Mouse (Mus musculus): ENCODE results near the gene Acp7. TPM values are rescaled to one million over a fixed set of nuclear protein-coding genes. Genes with fewer than 3 reads are reported as not detected.
"Not testable (repeated sequence)": the region's sequence is repeated elsewhere in the genome, so short reads cannot be mapped to it uniquely, and the experiment has no call there.

Gene Acp7
- polyA plus RNA-seq, 1 experiment from 2014 or later = not detected

DNA sequence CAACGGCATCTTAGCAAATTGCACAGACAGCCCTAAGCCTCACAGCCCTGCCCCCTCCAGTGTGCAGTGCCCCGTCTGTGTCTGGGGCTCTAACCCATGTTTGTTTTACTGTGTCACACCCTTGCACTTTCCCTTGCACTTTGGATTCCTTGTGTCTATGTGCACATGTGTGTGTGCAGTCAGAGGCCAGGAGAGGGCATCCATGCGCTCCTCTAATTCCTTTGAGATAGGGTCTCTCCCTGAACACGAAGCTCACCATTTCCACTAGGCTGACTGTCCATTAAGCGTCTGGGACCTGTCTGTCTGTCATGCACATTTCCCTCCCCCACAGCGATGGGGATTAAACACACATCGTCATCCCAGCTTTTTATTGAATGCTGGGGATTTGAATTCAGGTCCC, 15.9 kb upstream of the Acp7 start:
- Histone ChIP-seq H3K27me3 (no peaks in the 10 kb centered on the region), H3K9ac (no peak overlapping the region), H3K36me3 (no peaks in the 10 kb centered on the region), H3K4me2 (no peak overlapping the region), H3K9me3 (replicated peaks) (no peaks in the 10 kb centered on the region), H3K4me1 (replicated peaks) (no peaks in the 10 kb centered on the region), H3K27ac (no peak overlapping the region), H3K4me3 (no peak overlapping the region)
- no peak for ATAC-seq (replicated peaks; ENCODE audit: insufficient number of reproducible peaks, insufficient read depth, low FRiP score, low read depth)
- WGBS = 53% methylated on average over 7 of the region's 7 CpGs

DNA sequence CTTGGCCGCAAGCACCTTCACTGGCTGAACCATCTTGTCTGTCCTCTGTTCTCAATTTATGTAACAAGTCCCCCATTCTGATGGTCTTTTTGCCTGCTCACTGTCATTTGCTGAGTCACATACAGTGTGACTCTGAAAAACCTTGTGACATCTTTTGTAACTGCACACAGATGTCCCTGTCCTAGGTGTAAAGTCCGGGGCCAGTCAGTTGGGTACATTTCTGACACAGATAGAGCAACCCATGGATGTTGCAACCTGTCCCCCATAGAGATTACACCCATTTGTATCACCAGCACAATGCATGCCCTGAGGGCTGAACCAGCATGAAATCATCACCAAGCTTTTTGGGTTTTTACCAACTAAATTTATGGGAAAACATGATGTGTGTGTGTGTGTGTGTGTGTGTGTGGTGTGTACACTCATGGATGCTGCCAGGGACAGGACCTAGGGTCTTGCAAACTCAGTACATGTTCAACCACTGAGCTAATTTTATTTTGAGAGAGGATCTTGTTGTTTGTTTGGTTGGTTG, 14.9 kb upstream of the Acp7 start:
- no peak overlapping the region for H3K9ac ChIP-seq

GRCm38 (mm10) chr7:28645366-28645765, 14.2 kb upstream of the Acp7 start:
- Histone ChIP-seq H3K27ac (no peak overlapping the region), H3K27me3 (no peaks in the 10 kb centered on the region), H3K9ac (no peak overlapping the region), H3K4me2 (no peak overlapping the region), H3K4me1 (replicated peaks) (no peaks in the 10 kb centered on the region), H3K4me3 (no peak overlapping the region), H3K9me3 (replicated peaks) (no peaks in the 10 kb centered on the region), H3K36me3 (no peaks in the 10 kb centered on the region)
- no peak for ATAC-seq (replicated peaks; ENCODE audit: insufficient number of reproducible peaks, insufficient read depth, low FRiP score, low read depth)
- 73% methylated on average over 6 of the region's 6 CpGs for WGBS

More for the DNA sequence above, 14.9 kb upstream of the Acp7 start:
- no peak for ATAC-seq (replicated peaks; ENCODE audit: insufficient number of reproducible peaks, insufficient read depth, low FRiP score, low read depth)
- no peak overlapping the region for H3K4me2 ChIP-seq
- H3K27ac ChIP-seq = no peak overlapping the region
- H3K4me3 ChIP-seq = no peak overlapping the region
- no peaks in the 10 kb centered on the region for H3K4me1 ChIP-seq (replicated peaks)
- 85% methylated on average over 2 of the region's 2 CpGs for WGBS
- H3K27me3 ChIP-seq = no peaks in the 10 kb centered on the region
- no peaks in the 10 kb centered on the region for H3K36me3 ChIP-seq
- no peaks in the 10 kb centered on the region for H3K9me3 ChIP-seq (replicated peaks)

- Histone ChIP-seq H3K27me3 (no peaks in the 10 kb centered on the region), H3K9me3 (replicated peaks) (no peaks in the 10 kb centered on the region), H3K27ac (no peak overlapping the region), H3K4me2 (no peak overlapping the region), H3K9ac (no peak overlapping the region), H3K4me3 (no peak overlapping the region), H3K4me1 (replicated peaks) (no peaks in the 10 kb centered on the region), H3K36me3 (no peaks in the 10 kb centered on the region)
- 61% methylated on average over 8 of the region's 8 CpGs for WGBS
- ATAC-seq (replicated peaks; ENCODE audit: insufficient number of reproducible peaks, insufficient read depth, low FRiP score, low read depth) = no peak
Observed at GRCm38 (mm10) chr7:28641546-28641945, 10.4 kb upstream of the Acp7 start.

- no peak for ATAC-seq (replicated peaks; ENCODE audit: insufficient number of reproducible peaks, insufficient read depth, low FRiP score, low read depth)
- Histone ChIP-seq H3K4me3 (no peak overlapping the region), H3K4me1 (replicated peaks) (no peaks in the 10 kb centered on the region), H3K27me3 (peaks cover 5% of the 10 kb centered on the region; the same call in 1 of the 2 replicates), H3K9me3 (replicated peaks) (no peaks in the 10 kb centered on the region), H3K27ac (no peak overlapping the region), H3K9ac (no peak overlapping the region), H3K4me2 (no peak overlapping the region), H3K36me3 (no peaks in the 10 kb centered on the region)
- 9% methylated on average over 8 of the region's 8 CpGs for WGBS
Observed at GRCm38 (mm10) chr7:28637511-28637910, 6.4 kb upstream of the Acp7 start.

GRCm38 (mm10) chr7:28634128-28634527, 3.0 kb upstream of the Acp7 start:
- Histone ChIP-seq H3K4me3 (no peak overlapping the region), H3K4me2 (no peak overlapping the region), H3K36me3 (no peaks in the 10 kb centered on the region), H3K4me1 (replicated peaks) (peaks cover 8% of the 10 kb centered on the region), H3K9me3 (replicated peaks) (no peaks in the 10 kb centered on the region), H3K27ac (no peak overlapping the region), H3K27me3 (peaks cover 31% of the 10 kb centered on the region), H3K9ac (no peak overlapping the region)
- no peak for ATAC-seq (replicated peaks; ENCODE audit: insufficient number of reproducible peaks, insufficient read depth, low FRiP score, low read depth)
- 56% methylated on average over 4 of the region's 4 CpGs for WGBS

DNA sequence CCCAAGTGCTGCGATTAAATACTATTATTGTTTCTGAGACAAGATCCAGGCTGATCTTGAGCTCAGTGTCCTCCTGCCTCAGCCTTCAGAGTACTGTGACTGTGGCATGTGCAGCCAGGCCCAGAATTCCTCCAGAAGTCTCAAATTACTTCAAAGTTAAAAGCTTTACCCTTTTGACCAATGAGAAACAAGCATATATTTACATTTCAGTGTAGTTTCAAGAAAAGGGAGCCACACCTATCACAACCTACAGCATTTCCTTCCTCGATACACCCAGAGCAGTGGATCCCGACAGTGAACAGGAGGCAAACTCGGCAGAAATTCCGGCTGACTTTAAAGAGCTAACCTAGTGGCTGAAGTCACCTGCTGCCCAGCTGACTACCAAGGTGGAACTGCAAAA, 6.3 kb downstream of the Acp7 start:
- H3K27ac ChIP-seq = no peak overlapping the region
- no peaks in the 10 kb centered on the region for H3K36me3 ChIP-seq
- no peak overlapping the region for H3K4me2 ChIP-seq
- no peak overlapping the region for H3K9ac ChIP-seq
- no peaks in the 10 kb centered on the region for H3K9me3 ChIP-seq (replicated peaks)
- 70% methylated on average over 5 of the region's 5 CpGs for WGBS
- no peak for ATAC-seq (replicated peaks; ENCODE audit: insufficient number of reproducible peaks, insufficient read depth, low FRiP score, low read depth)
- no peak overlapping the region for H3K4me3 ChIP-seq
- H3K4me1 ChIP-seq (replicated peaks) = no peaks in the 10 kb centered on the region
- H3K27me3 ChIP-seq = peaks cover 18% of the 10 kb centered on the region

GRCm38 (mm10) chr7:28619098-28619715, 11.9 kb downstream of the Acp7 start:
- Histone ChIP-seq H3K27ac (no peak overlapping the region), H3K36me3 (no peaks in the 10 kb centered on the region), H3K4me1 (replicated peaks) (no peaks in the 10 kb centered on the region), H3K27me3 (no peaks in the 10 kb centered on the region), H3K9me3 (replicated peaks) (no peaks in the 10 kb centered on the region), H3K9ac (no peak overlapping the region), H3K4me3 (no peak overlapping the region), H3K4me2 (no peak overlapping the region)
- 63% methylated on average over 9 of the region's 9 CpGs for WGBS
- no peak for ATAC-seq (replicated peaks; ENCODE audit: insufficient number of reproducible peaks, insufficient read depth, low FRiP score, low read depth)

- Histone ChIP-seq H3K4me3 (no peak overlapping the region), H3K9me3 (replicated peaks) (no peaks in the 10 kb centered on the region), H3K27me3 (no peaks in the 10 kb centered on the region), H3K4me2 (no peak overlapping the region), H3K9ac (no peak overlapping the region), H3K27ac (no peak overlapping the region), H3K36me3 (no peaks in the 10 kb centered on the region), H3K4me1 (replicated peaks) (peaks cover 6% of the 10 kb centered on the region; the same call in 1 of the 2 replicates)
- no peak for ATAC-seq (replicated peaks; ENCODE audit: insufficient number of reproducible peaks, insufficient read depth, low FRiP score, low read depth)
- 81% methylated on average over 8 of the region's 8 CpGs for WGBS
Observed at GRCm38 (mm10) chr7:28605951-28606350, 25.2 kb downstream of the Acp7 start.

- H3K4me2 ChIP-seq; ATAC-seq (replicated peaks; ENCODE audit: insufficient number of reproducible peaks, insufficient read depth, low FRiP score, low read depth); H3K27me3 ChIP-seq; H3K4me1 ChIP-seq (replicated peaks); H3K4me3 ChIP-seq; H3K36me3 ChIP-seq; H3K9me3 ChIP-seq (replicated peaks); H3K27ac ChIP-seq; H3K9ac ChIP-seq: not testable (repeated sequence)
- WGBS = 80% methylated on average over 2 of the region's 2 CpGs
Observed at GRCm38 (mm10) chr7:28603788-28604187, 27.3 kb downstream of the Acp7 start.

- H3K27me3 ChIP-seq = no peaks in the 10 kb centered on the region
- H3K4me3 ChIP-seq = no peak overlapping the region
- ATAC-seq (replicated peaks; ENCODE audit: insufficient number of reproducible peaks, insufficient read depth, low FRiP score, low read depth) = no peak
- H3K9ac ChIP-seq = no peak overlapping the region
- H3K36me3 ChIP-seq = no peaks in the 10 kb centered on the region
- no peaks in the 10 kb centered on the region for H3K9me3 ChIP-seq (replicated peaks)
- H3K4me1 ChIP-seq (replicated peaks) = peaks cover 8% of the 10 kb centered on the region
- H3K27ac ChIP-seq = no peak overlapping the region
- 69% methylated on average over 5 of the region's 5 CpGs for WGBS
- H3K4me2 ChIP-seq = no peak overlapping the region
Observed at GRCm38 (mm10) chr7:28603136-28603535, 28.0 kb downstream of the Acp7 start.

DNA sequence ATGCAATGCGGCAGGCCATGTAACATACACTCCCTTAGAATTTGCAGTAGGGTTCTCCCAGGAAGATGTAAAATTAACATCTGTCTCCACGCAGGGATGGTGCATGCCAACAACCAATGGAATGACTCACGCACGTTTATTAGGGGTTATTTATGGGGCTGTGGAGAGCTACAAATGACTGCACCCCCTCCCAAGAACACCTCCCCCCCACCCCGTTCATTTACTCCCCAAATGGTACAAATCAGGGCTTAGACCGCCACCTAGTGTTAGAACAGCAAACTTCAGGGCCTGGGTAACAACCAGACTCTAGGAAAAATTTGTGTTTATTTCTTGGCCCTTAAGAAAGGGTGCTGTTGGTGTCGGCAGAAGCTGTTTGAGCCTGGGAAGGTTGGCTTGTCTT, 29.5 kb downstream of the Acp7 start:
- no peak overlapping the region for H3K9ac ChIP-seq
- no peaks in the 10 kb centered on the region for H3K9me3 ChIP-seq (replicated peaks)
- H3K4me3 ChIP-seq = no peak overlapping the region
- no peak overlapping the region for H3K4me2 ChIP-seq
- no peaks in the 10 kb centered on the region for H3K27me3 ChIP-seq
- H3K27ac ChIP-seq = no peak overlapping the region
- no peak for ATAC-seq (replicated peaks; ENCODE audit: insufficient number of reproducible peaks, insufficient read depth, low FRiP score, low read depth)
- no peaks in the 10 kb centered on the region for H3K36me3 ChIP-seq
- peaks cover 17% of the 10 kb centered on the region for H3K4me1 ChIP-seq (replicated peaks)
- WGBS = 19% methylated on average over 7 of the region's 7 CpGs

Measured in heart, embryonic 15.5 days (tissue).